Mouse (Mus musculus) spleen, adult 2 months (tissue): ENCODE measurements at regions not wholly inside any gene's neighbourhood (a gene's known extent, or its start where the extent isn't known, plus 50 kb on each side); places are given as distances from the start of the nearest gene placed in this dataset.

Source experiments
- DNase-seq, 2 experiments: peaks; one replicate each; pipeline versions ENCODE4 v3.0.0 to v3.0.0-alpha.2; 2012 to 2021; ENCODE audit warnings: low spot score in 2 of 2, low read depth in 1 of 2
- H3K27ac ChIP-seq: fragments of 200-500 bp; 2 replicates; pipeline ENCODE4 v1.5.1; 2012; ENCODE audit warnings: low read length, inconsistent platforms; ENCODE audit not compliant: insufficient read depth
- H3K27me3 ChIP-seq: fragments of 200-500 bp; 2 replicates; pipeline ENCODE4 v1.6.1; 2012; ENCODE audit warnings: mild to moderate bottlenecking, moderate library complexity, low read length, inconsistent platforms; ENCODE audit not compliant: control insufficient read depth, insufficient read depth
- H3K36me3 ChIP-seq: fragments of 200-500 bp; 2 replicates; pipeline ENCODE4 v1.6.1; 2012; ENCODE audit warnings: mild to moderate bottlenecking, low read length, inconsistent platforms; ENCODE audit not compliant: control insufficient read depth, insufficient read depth
- H3K4me1 ChIP-seq: fragments of 200-500 bp; 2 replicates; pipeline ENCODE4 v1.6.1; 2011; ENCODE audit warnings: inconsistent platforms; ENCODE audit not compliant: control insufficient read depth, insufficient read depth, insufficient read length
- H3K4me3 ChIP-seq: fragments of 200-500 bp; 2 replicates; pipeline ENCODE4 v1.5.1; 2011; ENCODE audit warnings: mild to moderate bottlenecking, inconsistent platforms; ENCODE audit not compliant: insufficient read depth, insufficient read length; ENCODE audit errors: extremely low read depth
- CTCF ChIP-seq: fragments of 200-500 bp; IDR thresholded peaks from 2 replicates; pipeline ENCODE4 v1.5.1; 2011; ENCODE audit warnings: mild to moderate bottlenecking, inconsistent platforms; ENCODE audit not compliant: insufficient read depth, insufficient read length, insufficient replicate concordance; ENCODE audit errors: extremely low read depth
- POLR2A ChIP-seq: fragments of 200-500 bp; IDR thresholded peaks from 2 replicates; pipeline ENCODE4 v1.6.1; 2011; ENCODE audit warnings: low read depth, low read length, inconsistent platforms
- WGBS: fragments of 180-500 bp; shearing (Covaris S2); methylation state at CpG from one replicate; pipeline ENCODE4 v1.1.7; 2018; 5-methylcytosine and 5-hydroxymethylcytosine counted together

GRCm38 (mm10) chr1:143920256-143920655 lies 83.7 kb downstream of the Rgs2 start:
- TF ChIP-seq CTCF (no peak), POLR2A (no peak)
- H3K27me3 ChIP-seq, result no peaks in the 10 kb centered on the region
- H3K27ac ChIP-seq, result no peak overlapping the region
- peaks cover 25% of the 10 kb centered on the region for H3K4me1 ChIP-seq
- no peak overlapping the region for H3K4me3 ChIP-seq
- no peaks in the 10 kb centered on the region for H3K36me3 ChIP-seq
- DNase-seq, result no peak
- WGBS, result 80% methylated on average over 7 of the region's 7 CpGs

- peak; percentile 31 to 45 for DNase-seq
- Histone ChIP-seq H3K4me3 (no peak overlapping the region), H3K27ac (peak overlapping the region; percentile 79), H3K36me3 (no peaks in the 10 kb centered on the region), H3K4me1 (peaks cover 25% of the 10 kb centered on the region), H3K27me3 (no peaks in the 10 kb centered on the region)
- TF ChIP-seq POLR2A, result no peak
- no peak for TF ChIP-seq CTCF
- 24% methylated on average over 5 of the region's 5 CpGs for WGBS
These were observed 85.0 kb downstream of the Rgs2 start for GRCm38 (mm10) chr1:143918949-143919348.

GRCm38 (mm10) chr1:143918146-143918774 lies 85.7 kb downstream of the Rgs2 start:
- Histone ChIP-seq H3K4me1 (peaks cover 25% of the 10 kb centered on the region), H3K36me3 (no peaks in the 10 kb centered on the region), H3K27me3 (no peaks in the 10 kb centered on the region), H3K4me3 (no peak overlapping the region), H3K27ac (peak overlapping the region; percentile 72)
- WGBS, result 46% methylated on average over 9 of the region's 9 CpGs
- no peak for TF ChIP-seq POLR2A
- no peak for DNase-seq

GRCm38 (mm10) chr1:143917623-143918022 lies 86.3 kb downstream of the Rgs2 start:
- peak in 1 of 2 experiments; percentile 24 for DNase-seq
- Histone ChIP-seq H3K36me3 (no peaks in the 10 kb centered on the region), H3K27ac (peak overlapping the region; percentile 44), H3K27me3 (no peaks in the 10 kb centered on the region), H3K4me1 (peaks cover 25% of the 10 kb centered on the region), H3K4me3 (no peak overlapping the region)
- no peak for TF ChIP-seq POLR2A
- no peak for TF ChIP-seq CTCF
- 6% methylated on average over 5 of the region's 5 CpGs for WGBS

GRCm38 (mm10) chr1:143916587-143916986 lies 87.4 kb downstream of the Rgs2 start:
- Histone ChIP-seq H3K36me3 (no peaks in the 10 kb centered on the region), H3K4me1 (peaks cover 25% of the 10 kb centered on the region), H3K27me3 (no peaks in the 10 kb centered on the region), H3K27ac (peak overlapping the region; percentile 87), H3K4me3 (no peak overlapping the region)
- TF ChIP-seq POLR2A (peak; percentile 62; the same call in 1 of the 2 replicates), CTCF (no peak)
- 3% methylated on average over 9 of the region's 9 CpGs for WGBS
- peak; percentile 55 to 72 for DNase-seq

GRCm38 (mm10) chr1:143912586-143912985 lies 91.4 kb downstream of the Rgs2 start:
- H3K4me3 ChIP-seq, result no peak overlapping the region
- no peaks in the 10 kb centered on the region for H3K36me3 ChIP-seq
- peaks cover 10% of the 10 kb centered on the region; the same call in 1 of the 2 replicates for H3K4me1 ChIP-seq
- whole genome bisulfite sequencing, result 90% methylated on average over 3 of the region's 3 CpGs
- no peak for TF ChIP-seq POLR2A
- no peak for TF ChIP-seq CTCF
- no peaks in the 10 kb centered on the region for H3K27me3 ChIP-seq
- no peak overlapping the region for H3K27ac ChIP-seq
- DNase-seq, result no peak

- no peak for TF ChIP-seq CTCF
- no peak for TF ChIP-seq POLR2A
- no peaks in the 10 kb centered on the region for H3K36me3 ChIP-seq
- no peak for DNase-seq
- no peaks in the 10 kb centered on the region for H3K27me3 ChIP-seq
- no peak overlapping the region for H3K4me3 ChIP-seq
- no peak overlapping the region for H3K27ac ChIP-seq
- 77% methylated on average over 3 of the region's 3 CpGs for WGBS
- H3K4me1 ChIP-seq, result peaks cover 3% of the 10 kb centered on the region; the same call in 1 of the 2 replicates
These were observed 92.7 kb downstream of the Rgs2 start for GRCm38 (mm10) chr1:143911230-143911629.
